Mouse (Mus musculus) MEL (cell line): ENCODE measurements around the gene Tcirg1.

Source experiments
- BHLHE40 ChIP-seq: IDR thresholded peaks from 2 replicates; pipeline ENCODE4 v1.6.1; 2012; ENCODE audit warnings: low read depth, mild to moderate bottlenecking, inconsistent platforms, low read length, improper control_type of control experiment, borderline replicate concordance
- CHD2 ChIP-seq: IDR thresholded peaks from 2 replicates; pipeline ENCODE4 v1.6.1; 2011; ENCODE audit warnings: low read length, improper control_type of control experiment
- CTCF ChIP-seq, 3 experiments: IDR thresholded peaks in 2 of 3; conservative IDR thresholded peaks in 1 of 3; 2 replicates each; pipeline ENCODE4 v1.5.1; 2011 to 2012; ENCODE audit warnings: low read length in 3 of 3, low read depth in 2 of 3, mild to moderate bottlenecking in 2 of 3, improper control_type of control experiment in 1 of 3, inconsistent platforms in 1 of 3, mixed read lengths in 1 of 3, moderate library complexity in 1 of 3; ENCODE audit not compliant: control insufficient read depth in 1 of 3, insufficient read depth in 1 of 3, poor library complexity in 1 of 3, severe bottlenecking in 1 of 3
- EP300 ChIP-seq, 2 experiments: IDR thresholded peaks; 2 replicates each; pipeline ENCODE4 v1.6.1; 2011; ENCODE audit warnings: improper control_type of control experiment in 2 of 2, low read length in 2 of 2, low read depth in 1 of 2, mild to moderate bottlenecking in 1 of 2
- GATA1 ChIP-seq: IDR thresholded peaks from 2 replicates; pipeline ENCODE4 v1.6.1; 2011; ENCODE audit warnings: low read depth, low read length, improper control_type of control experiment
- POLR2A ChIP-seq, 2 experiments: IDR thresholded peaks; 2 replicates each; pipeline ENCODE4 v1.6.1; 2011 to 2012; ENCODE audit warnings: low read length in 2 of 2, mild to moderate bottlenecking in 2 of 2, control low read depth in 1 of 2, improper control_type of control experiment in 1 of 2, low read depth in 1 of 2, moderate library complexity in 1 of 2; ENCODE audit not compliant: control insufficient read depth in 1 of 2, insufficient read depth in 1 of 2, poor library complexity in 1 of 2
- POLR2AphosphoS2 ChIP-seq: IDR thresholded peaks from 2 replicates; pipeline ENCODE4 v1.6.1; 2011; ENCODE audit warnings: low read length, improper control_type of control experiment
- POLR2AphosphoS5 ChIP-seq: IDR thresholded peaks from 2 replicates; pipeline ENCODE4 v1.6.1; 2012; ENCODE audit warnings: low read depth, borderline replicate concordance, mild to moderate bottlenecking, inconsistent platforms, low read length, moderate library complexity, mixed read lengths
- USF1 ChIP-seq: IDR thresholded peaks from 2 replicates; pipeline ENCODE4 v1.6.1; 2014; ENCODE audit warnings: low read depth, mild to moderate bottlenecking, inconsistent platforms, low read length, improper control_type of control experiment, moderate library complexity
- ZNF384 ChIP-seq: IDR thresholded peaks from 2 replicates; pipeline ENCODE4 v1.6.1; 2012; ENCODE audit warnings: low read depth, mild to moderate bottlenecking, inconsistent platforms, low read length, improper control_type of control experiment

- no peak for TF ChIP-seq CTCF (IDR thresholded peaks at IDR 0.05 in 2 of 3, conservative IDR thresholded peaks at IDR 0.05 in 1 of 3; ENCODE audit: control insufficient read depth in 1 of 3, insufficient read depth in 1 of 3, low read depth in 2 of 3, low read length in 3 of 3, poor library complexity in 1 of 3, severe bottlenecking in 1 of 3)
- no peak for TF ChIP-seq USF1
- no peak for TF ChIP-seq POLR2A (IDR thresholded peaks at IDR 0.05; ENCODE audit: control insufficient read depth in 1 of 2, insufficient read depth in 1 of 2, low read depth in 1 of 2, low read length in 2 of 2, poor library complexity in 1 of 2)
- TF ChIP-seq POLR2AphosphoS5 = no peak
- no peak for TF ChIP-seq POLR2AphosphoS2
- no peak for TF ChIP-seq EP300 (IDR thresholded peaks at IDR 0.05; ENCODE audit: low read depth in 1 of 2, low read length in 2 of 2)
- no peak for TF ChIP-seq BHLHE40
- TF ChIP-seq ZNF384 = no peak
- no peak for TF ChIP-seq GATA1
- no peak for TF ChIP-seq CHD2
These were observed 19.8 kb upstream of the Tcirg1 start for GRCm38 (mm10) chr19:3926685-3927084.
